Mouse (Mus musculus) hindbrain, embryonic 15.5 days (tissue): Measurements from ENCODE around the gene Yod1. TPM values are rescaled to one million over a fixed set of nuclear protein-coding genes. Genes with fewer than 3 reads are reported as not detected.

ENCODE experiments used
- ATAC-seq: fragments of 200-750 bp; cut with Nextera tagmentation; 2 replicates; pipeline ENCODE4 v1.8.0; 2017; ENCODE audit warnings: low read depth, moderate number of reproducible peaks, moderate TSS enrichment; ENCODE audit not compliant: low FRiP score
- H3K27ac ChIP-seq: fragments of 300-500 bp; sonication (generic); replicated peaks from 2 replicates; pipeline ENCODE4 v1.5.1; 2015; ENCODE audit warnings: mild to moderate bottlenecking, inconsistent platforms
- H3K27me3 ChIP-seq: fragments of 300-500 bp; sonication (generic); 2 replicates; pipeline ENCODE4 v1.6.1; 2015; ENCODE audit warnings: control low read depth, inconsistent platforms
- H3K36me3 ChIP-seq: fragments of 300-500 bp; sonication (generic); 2 replicates; pipeline ENCODE4 v1.6.1; 2015; ENCODE audit warnings: control low read depth, inconsistent platforms
- H3K4me1 ChIP-seq: fragments of 300-500 bp; sonication (generic); replicated peaks from 2 replicates; pipeline ENCODE4 v1.6.1; 2015; ENCODE audit warnings: control low read depth, inconsistent platforms
- H3K4me2 ChIP-seq: fragments of 300-500 bp; sonication (generic); 2 replicates; pipeline ENCODE4 v1.6.1; 2015; ENCODE audit warnings: moderate library complexity, mild to moderate bottlenecking, inconsistent platforms
- H3K4me3 ChIP-seq: fragments of 300-500 bp; sonication (generic); 2 replicates; pipeline ENCODE4 v1.5.1; 2015; ENCODE audit warnings: mild to moderate bottlenecking, inconsistent platforms
- H3K9ac ChIP-seq: fragments of 300-500 bp; sonication (generic); 2 replicates; pipeline ENCODE4 v1.6.1; 2015; ENCODE audit warnings: inconsistent platforms
- H3K9me3 ChIP-seq: fragments of 300-500 bp; sonication (generic); 2 replicates; pipeline ENCODE4 v1.6.1; 2016; ENCODE audit warnings: control low read depth, inconsistent platforms
- WGBS: fragments of 180-500 bp; shearing (Covaris S2); methylation state at CpG from one replicate; pipeline ENCODE4 v1.1.7; 2015; 5-methylcytosine and 5-hydroxymethylcytosine counted together
- polyA plus RNA-seq: library from polyadenylated mRNA; unstranded; fragments of >200 nt; fragmentation: Nextera tagmentation; extraction: Ambion mirVana; gene quantifications from 2 replicates; pipeline ENCODE4 v1.2.1, GENCODE M21; 2015

The Yod1 gene
- polyA plus RNA-seq, 1 experiment from 2014 or later: 16.4 TPM

DNA sequence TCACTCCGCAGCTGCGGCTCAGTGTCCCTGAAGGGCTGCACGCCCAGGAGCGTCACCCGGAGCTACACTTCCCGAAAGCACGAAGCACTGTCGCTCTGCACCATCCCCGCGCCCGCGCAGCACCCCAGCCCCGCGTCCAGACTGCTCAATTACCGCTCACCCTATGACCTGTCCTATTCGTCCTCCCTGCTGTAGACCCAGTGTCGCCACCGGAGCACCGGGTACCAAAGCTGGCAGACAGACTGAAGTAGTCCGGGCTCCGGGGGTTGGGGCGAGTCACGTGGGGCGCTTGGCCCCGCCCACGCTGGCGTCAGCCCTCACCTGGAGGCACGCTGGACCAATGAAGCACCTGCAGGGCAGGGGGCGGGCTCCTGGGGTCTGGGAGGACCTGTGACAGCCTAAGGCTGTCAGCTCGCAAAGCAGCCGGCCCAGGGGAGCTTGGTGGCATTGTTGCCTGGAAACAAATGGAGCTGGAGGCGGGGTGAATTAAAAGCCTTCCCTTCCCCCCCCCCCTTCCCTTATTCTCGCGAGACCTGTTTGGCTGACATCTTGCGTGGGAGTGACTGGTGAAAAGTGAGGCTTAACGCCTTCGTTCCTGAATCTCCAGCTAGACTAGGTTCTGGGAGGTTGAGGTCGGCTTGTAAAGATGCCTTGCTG is 1.4 kb upstream of the Yod1 start, which contains the start of gene Gm29427:
Gm29427 (minus strand) TSS at position 239 of the 657 bp plus-strand sequence.
- Histone ChIP-seq H3K9ac (peak within 1 kb of the TSS; percentile 96), H3K4me2 (peak within 1 kb of the TSS; percentile 86), H3K36me3 (peaks cover 8% of the 10 kb centered on the region), H3K27me3 (no peaks in the 10 kb centered on the region), H3K27ac (peak within 1 kb of the TSS; percentile 88), H3K9me3 (no peaks in the 10 kb centered on the region), H3K4me1 (peaks cover 31% of the 10 kb centered on the region), H3K4me3 (peak within 1 kb of the TSS; percentile 93)
- peak; percentile 96 for ATAC-seq
- under 1% methylated on average over 38 of the region's 38 CpGs for WGBS

- WGBS: 0% methylated on average over 3 of the region's 3 CpGs
- H3K4me2 ChIP-seq: peak overlapping the region; percentile 86
- peaks cover 34% of the 10 kb centered on the region for H3K4me1 ChIP-seq
- H3K27me3 ChIP-seq: no peaks in the 10 kb centered on the region
- H3K9me3 ChIP-seq: no peaks in the 10 kb centered on the region
- ATAC-seq: peak; percentile 6; the same call in 1 of the 2 replicates
- peaks cover 5% of the 10 kb centered on the region for H3K36me3 ChIP-seq
- H3K9ac ChIP-seq: peak overlapping the region; percentile 96
- peak overlapping the region; percentile 93 for H3K4me3 ChIP-seq
- peak overlapping the region; percentile 88 for H3K27ac ChIP-seq
Observed at GRCm38 (mm10) chr1:130716218-130716512, 962 bp upstream of the Yod1 start.

- Histone ChIP-seq H3K4me1 (peaks cover 35% of the 10 kb centered on the region), H3K27ac (peak overlapping the region; percentile 88), H3K9ac (peak overlapping the region; percentile 96), H3K36me3 (0 out of 2 replicates have a peak, but pooled peaks cover 2% of the 10 kb centered on the region), H3K27me3 (no peaks in the 10 kb centered on the region), H3K4me3 (peak overlapping the region; percentile 93), H3K9me3 (no peaks in the 10 kb centered on the region), H3K4me2 (peak overlapping the region; percentile 86)
- under 1% methylated on average over 41 of the region's 42 CpGs for WGBS
- ATAC-seq: peak; percentile 14; the same call in 1 of the 2 replicates
Observed at GRCm38 (mm10) chr1:130716513-130717290, 425 bp upstream of the Yod1 start.

DNA sequence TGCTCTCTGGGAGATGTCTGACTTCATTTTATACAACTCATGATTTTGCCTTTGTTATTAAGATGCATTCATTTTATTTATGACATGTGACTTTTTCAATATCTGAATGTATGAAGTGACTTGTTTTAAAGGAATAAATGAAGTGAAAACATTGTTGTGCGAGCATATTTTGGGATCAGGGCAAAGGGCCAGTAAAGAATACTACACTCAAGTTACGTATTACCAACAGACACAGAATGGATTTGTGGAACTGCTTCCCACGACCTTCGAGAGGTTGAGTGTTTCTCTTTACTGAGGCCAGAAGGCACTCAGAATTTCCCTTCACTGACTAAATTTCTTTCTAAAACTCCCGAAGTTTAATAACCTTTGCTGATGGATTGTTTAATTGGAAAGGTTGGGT is 7.1 kb downstream of the Yod1 start:
- Histone ChIP-seq H3K27ac (no peak overlapping the region), H3K27me3 (no peaks in the 10 kb centered on the region), H3K4me1 (peaks cover 7% of the 10 kb centered on the region), H3K4me3 (no peak overlapping the region), H3K36me3 (peaks cover 6% of the 10 kb centered on the region; the same call in 1 of the 2 replicates), H3K9me3 (no peaks in the 10 kb centered on the region), H3K9ac (no peak overlapping the region), H3K4me2 (no peak overlapping the region)
- 92% methylated on average over 5 of the region's 5 CpGs for WGBS
- no peak for ATAC-seq

DNA sequence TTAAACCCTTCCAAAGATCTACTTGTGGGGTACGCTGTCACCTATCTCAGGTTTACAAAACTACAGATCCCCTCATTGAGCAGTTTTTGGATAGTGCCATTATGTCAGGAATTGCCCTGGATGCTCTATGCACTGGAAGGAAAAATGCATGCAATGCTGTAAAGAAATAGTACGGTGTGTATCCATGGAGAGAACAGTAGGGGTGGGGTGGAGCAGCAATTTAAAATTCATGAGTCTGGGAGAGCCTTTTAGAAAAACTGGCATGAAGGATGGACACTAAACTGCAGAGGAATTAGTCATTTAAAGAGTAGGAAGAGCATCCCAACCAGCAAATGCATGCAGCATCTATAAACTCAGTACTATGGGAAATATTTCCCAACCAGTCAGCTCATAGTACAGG is 9.3 kb downstream of the Yod1 start:
- H3K4me3 ChIP-seq: no peak overlapping the region
- no peaks in the 10 kb centered on the region for H3K9me3 ChIP-seq
- 47% methylated on average over 2 of the region's 2 CpGs for WGBS
- H3K4me1 ChIP-seq: no peaks in the 10 kb centered on the region
- no peak overlapping the region for H3K9ac ChIP-seq
- H3K27ac ChIP-seq: no peak overlapping the region
- no peak overlapping the region for H3K4me2 ChIP-seq
- no peaks in the 10 kb centered on the region for H3K27me3 ChIP-seq
- ATAC-seq: no peak
- H3K36me3 ChIP-seq: peaks cover 4% of the 10 kb centered on the region; the same call in 1 of the 2 replicates

- no peak overlapping the region for H3K27ac ChIP-seq
- H3K9ac ChIP-seq: no peak overlapping the region
- H3K27me3 ChIP-seq: no peaks in the 10 kb centered on the region
- H3K9me3 ChIP-seq: no peaks in the 10 kb centered on the region
- peaks cover 4% of the 10 kb centered on the region; the same call in 1 of the 2 replicates for H3K36me3 ChIP-seq
- no peak overlapping the region for H3K4me3 ChIP-seq
- no peaks in the 10 kb centered on the region for H3K4me1 ChIP-seq
- H3K4me2 ChIP-seq: no peak overlapping the region
- ATAC-seq: no peak
- 79% methylated on average over 1 of the region's 1 CpGs for WGBS
Observed at GRCm38 (mm10) chr1:130728070-130728469, 10.9 kb downstream of the Yod1 start.

DNA sequence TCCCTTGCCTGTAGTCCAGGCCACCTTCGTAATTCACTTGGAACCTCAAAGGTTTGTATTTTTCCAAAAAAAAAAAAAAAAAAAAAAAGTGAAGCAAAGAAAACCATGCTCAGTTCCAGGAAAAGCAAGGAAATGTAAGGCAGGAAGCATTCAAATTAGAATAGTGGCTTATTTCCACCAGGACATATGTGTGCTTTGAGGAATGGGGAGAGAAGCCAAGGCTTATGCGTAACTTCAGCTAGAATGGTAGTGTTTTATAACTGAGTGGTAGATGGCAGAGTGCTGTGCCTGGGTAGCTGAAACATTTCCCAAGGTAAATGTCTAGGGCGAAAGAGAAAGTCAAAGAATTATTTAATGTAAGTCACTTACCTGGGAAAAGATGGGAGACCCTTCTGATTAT is 11.6 kb downstream of the Yod1 start:
- Histone ChIP-seq H3K9me3 (no peaks in the 10 kb centered on the region), H3K4me1 (no peaks in the 10 kb centered on the region), H3K4me3 (no peak overlapping the region), H3K4me2 (no peak overlapping the region), H3K27ac (no peak overlapping the region), H3K9ac (no peak overlapping the region), H3K27me3 (no peaks in the 10 kb centered on the region), H3K36me3 (peaks cover 4% of the 10 kb centered on the region; the same call in 1 of the 2 replicates)
- WGBS: 95% methylated on average over 3 of the region's 3 CpGs
- ATAC-seq: no peak

DNA sequence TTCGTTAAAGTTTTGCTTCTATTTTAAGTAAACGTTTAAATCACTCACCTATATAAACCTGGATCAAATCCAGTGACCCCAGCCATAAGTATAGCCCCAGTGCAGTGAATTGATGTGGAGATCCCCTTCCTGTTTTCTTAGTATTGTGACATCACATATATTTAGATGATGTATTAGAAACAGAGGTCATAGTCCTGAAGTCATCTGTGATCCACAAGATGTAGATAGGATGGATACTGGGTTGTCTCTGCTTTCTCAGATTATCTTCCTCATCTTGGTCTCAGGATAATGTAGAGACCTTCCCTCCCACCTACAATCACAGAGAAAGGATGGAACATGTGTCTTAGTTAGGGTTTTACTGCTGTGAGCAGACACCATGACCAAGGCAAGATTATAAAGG is 12.0 kb downstream of the Yod1 start, which contains the start of gene Pfkfb2:
Pfkfb2 (minus strand) TSS at position 101 of the 400 bp plus-strand sequence.
- H3K4me2 ChIP-seq: no peak within 1 kb of the TSS
- ATAC-seq: no peak
- H3K9me3 ChIP-seq: no peaks in the 10 kb centered on the region
- H3K9ac ChIP-seq: no peak within 1 kb of the TSS
- H3K4me3 ChIP-seq: no peak within 1 kb of the TSS
- peaks cover 3% of the 10 kb centered on the region; the same call in 1 of the 2 replicates for H3K36me3 ChIP-seq
- H3K27me3 ChIP-seq: no peaks in the 10 kb centered on the region
- WGBS: 92% methylated on average over 2 of the region's 2 CpGs
- H3K4me1 ChIP-seq: no peaks in the 10 kb centered on the region
- H3K27ac ChIP-seq: no peak within 1 kb of the TSS

DNA sequence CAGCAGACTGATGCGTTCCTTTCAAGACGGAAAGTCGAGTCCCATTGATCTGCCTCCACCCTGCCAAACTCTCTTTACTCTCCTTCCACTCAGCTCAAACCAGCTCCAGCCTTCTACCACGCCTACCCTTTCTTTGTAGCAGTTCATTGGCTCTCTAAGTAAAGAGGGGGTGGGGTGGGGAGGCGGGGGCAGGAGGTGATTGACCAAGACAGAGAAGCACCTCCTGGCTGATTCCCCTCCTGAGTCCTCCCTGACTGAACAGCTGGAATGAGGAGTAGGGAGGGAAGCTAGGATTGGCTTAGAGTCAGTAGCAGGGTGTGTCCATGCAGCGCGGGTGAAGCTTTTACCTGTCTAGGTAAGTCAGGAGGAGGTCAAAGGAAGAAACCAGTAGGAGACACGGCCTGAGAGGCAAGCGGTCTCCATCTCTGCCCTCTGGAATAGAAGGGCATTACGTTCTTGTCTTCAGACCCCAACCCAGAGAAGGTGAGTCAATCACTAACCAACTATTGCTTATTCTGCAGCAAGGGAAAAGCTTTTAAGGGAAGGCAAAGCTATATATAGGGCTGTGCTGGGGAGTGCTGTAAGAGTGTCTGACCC is 14.7 kb downstream of the Yod1 start, which contains the start of gene AA986860:
AA986860 (plus strand) TSS at position 236 of the 597 bp plus-strand sequence.
- Histone ChIP-seq H3K4me1 (no peaks in the 10 kb centered on the region), H3K27me3 (no peaks in the 10 kb centered on the region), H3K36me3 (no peaks in the 10 kb centered on the region), H3K4me2 (peak within 1 kb of the TSS; percentile 20; the same call in 1 of the 2 replicates), H3K27ac (no peak within 1 kb of the TSS), H3K9ac (no peak within 1 kb of the TSS), H3K9me3 (no peaks in the 10 kb centered on the region), H3K4me3 (no peak within 1 kb of the TSS)
- WGBS: 6% methylated on average over 10 of the region's 10 CpGs
- peak; percentile 48; the same call in 1 of the 2 replicates for ATAC-seq

DNA sequence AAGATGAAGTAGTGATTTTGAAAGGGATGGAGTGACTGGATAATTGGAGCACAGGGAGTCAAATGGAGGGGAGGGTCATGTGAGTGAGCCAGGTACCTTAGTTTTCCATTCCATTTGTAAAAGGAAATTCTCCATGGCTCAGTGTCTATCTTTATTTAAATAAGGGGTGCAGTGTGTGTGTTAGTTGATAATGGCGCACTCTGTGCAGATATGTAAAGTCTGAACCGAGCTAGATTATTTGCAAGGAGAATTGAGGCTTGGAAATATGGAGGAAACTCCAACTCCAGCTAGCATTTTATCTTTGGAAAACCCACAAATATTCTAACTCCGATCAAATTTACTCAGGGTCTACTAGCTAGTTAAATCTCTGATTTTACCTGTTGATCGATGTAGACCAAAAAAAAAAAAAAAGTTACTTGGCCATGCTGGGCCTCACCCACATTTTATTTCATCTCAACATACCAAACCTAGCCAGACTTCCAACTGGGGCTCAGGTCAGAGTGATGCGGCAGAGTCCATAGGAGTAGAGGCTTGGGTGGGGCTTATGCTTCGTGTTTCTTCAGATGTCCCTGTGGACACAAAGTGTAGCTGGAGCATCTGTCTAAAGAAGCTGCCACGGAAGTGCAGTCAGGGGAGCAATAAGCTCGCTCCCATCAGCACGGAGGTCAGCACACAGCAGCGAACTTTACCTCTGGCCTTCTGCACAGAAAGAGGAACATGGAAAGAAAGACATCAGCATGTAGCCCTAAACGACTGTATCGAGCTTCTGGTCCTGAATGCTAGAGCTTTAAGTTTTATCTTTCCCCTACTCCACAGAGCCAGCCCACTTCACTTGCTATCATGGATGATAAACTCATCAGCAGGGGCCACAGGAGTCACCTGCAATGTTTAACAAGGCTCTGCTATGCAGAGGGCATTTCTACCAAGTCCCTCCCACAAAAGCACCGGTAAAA is 15.9 kb downstream of the Yod1 start:
- 91% methylated on average over 13 of the region's 13 CpGs for WGBS
- Histone ChIP-seq H3K27me3 (no peaks in the 10 kb centered on the region), H3K36me3 (no peaks in the 10 kb centered on the region), H3K4me1 (no peaks in the 10 kb centered on the region), H3K9me3 (no peaks in the 10 kb centered on the region), H3K9ac (no peak overlapping the region), H3K4me3 (no peak overlapping the region), H3K27ac (no peak overlapping the region), H3K4me2 (no peak overlapping the region)
- ATAC-seq: no peak

GRCm38 (mm10) chr1:130733671-130734070 is 16.5 kb downstream of the Yod1 start:
- no peaks in the 10 kb centered on the region for H3K9me3 ChIP-seq
- H3K9ac ChIP-seq: no peak overlapping the region
- no peaks in the 10 kb centered on the region for H3K27me3 ChIP-seq
- H3K36me3 ChIP-seq: no peaks in the 10 kb centered on the region
- 90% methylated on average over 4 of the region's 4 CpGs for WGBS
- H3K27ac ChIP-seq: no peak overlapping the region
- H3K4me3 ChIP-seq: no peak overlapping the region
- ATAC-seq: no peak
- H3K4me1 ChIP-seq: no peaks in the 10 kb centered on the region
- no peak overlapping the region for H3K4me2 ChIP-seq
